Mouse (Mus musculus) thymus, postnatal 4 days (tissue): ENCODE data around the gene Pdk3.

Experiments used
- DNase-seq: peaks from one replicate; pipeline ENCODE4 v3.0.0; 2021

The Pdk3 gene

DNA sequence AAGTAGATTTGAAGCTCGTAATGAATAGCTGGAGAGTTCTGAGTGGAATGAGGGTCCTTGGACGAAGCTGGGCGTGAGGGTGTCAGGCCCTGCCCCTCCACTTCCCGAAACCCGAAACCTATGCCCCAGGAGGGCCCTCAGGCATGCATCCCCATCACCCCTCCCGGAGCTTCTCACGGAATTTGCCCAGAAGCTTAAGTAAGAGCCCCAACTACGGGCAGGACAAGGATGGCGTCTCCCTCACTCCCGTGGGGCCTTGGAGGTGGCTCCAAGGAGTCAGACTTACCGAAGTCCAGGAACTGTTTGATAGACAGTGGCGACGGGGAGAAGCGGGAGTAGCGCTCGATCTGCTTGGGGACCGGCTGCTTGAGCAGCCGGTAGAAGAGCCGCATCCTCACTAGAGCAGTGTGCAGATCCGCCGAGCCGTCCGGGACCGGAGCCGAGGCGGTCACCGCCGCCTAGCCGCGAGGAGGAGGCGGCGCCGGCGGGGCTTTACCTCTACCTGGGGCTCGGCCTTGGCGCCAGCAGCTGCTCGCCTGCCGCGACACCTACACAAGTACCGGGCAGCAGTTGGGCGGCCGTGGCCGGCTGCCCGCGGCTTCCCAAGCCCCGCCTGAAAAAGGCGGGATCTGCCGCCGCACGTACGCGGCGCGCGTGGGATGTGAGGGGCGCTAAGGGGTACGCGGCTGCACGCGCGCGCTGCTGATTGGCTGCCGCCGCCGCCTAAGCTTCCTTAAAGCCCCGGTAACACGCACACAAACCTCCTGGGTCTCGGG, at the start of gene Pdk3:
Gene Pdk3 (minus strand): TSS at position 641 of the 776 bp plus-strand sequence.
- peak; percentile 80 for DNase-seq

GRCm38 (mm10) chrX:93877634-93878016, 45.6 kb upstream of the Pdk3 start:
- no peak for DNase-seq

GRCm38 (mm10) chrX:93876981-93877633, 45.1 kb upstream of the Pdk3 start:
- no peak for DNase-seq

DNA sequence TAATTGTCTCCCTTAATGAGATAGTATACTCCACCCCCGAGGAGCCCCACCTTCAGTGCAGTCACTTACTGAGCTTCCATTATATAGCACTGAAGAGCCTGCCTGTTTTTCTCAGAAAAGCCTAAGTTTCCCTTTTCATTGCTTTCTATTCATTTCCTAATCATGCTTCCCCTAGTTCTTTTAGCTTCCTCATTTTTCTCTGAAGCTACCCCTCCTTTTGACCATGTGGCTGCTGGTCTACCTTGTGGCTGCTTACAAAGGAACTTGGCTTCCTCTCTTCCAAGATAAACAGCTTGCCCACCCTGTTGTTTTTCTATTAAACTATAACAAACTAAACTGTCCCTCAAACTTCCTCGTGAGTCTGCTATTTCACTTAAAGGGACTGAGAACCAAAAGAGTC, 31.4 kb upstream of the Pdk3 start:
- DNase-seq = no peak

- DNase-seq = no peak
Observed at GRCm38 (mm10) chrX:93862525-93863086, 30.6 kb upstream of the Pdk3 start.

GRCm38 (mm10) chrX:93857756-93858155, 25.8 kb upstream of the Pdk3 start:
- DNase-seq = no peak

DNA sequence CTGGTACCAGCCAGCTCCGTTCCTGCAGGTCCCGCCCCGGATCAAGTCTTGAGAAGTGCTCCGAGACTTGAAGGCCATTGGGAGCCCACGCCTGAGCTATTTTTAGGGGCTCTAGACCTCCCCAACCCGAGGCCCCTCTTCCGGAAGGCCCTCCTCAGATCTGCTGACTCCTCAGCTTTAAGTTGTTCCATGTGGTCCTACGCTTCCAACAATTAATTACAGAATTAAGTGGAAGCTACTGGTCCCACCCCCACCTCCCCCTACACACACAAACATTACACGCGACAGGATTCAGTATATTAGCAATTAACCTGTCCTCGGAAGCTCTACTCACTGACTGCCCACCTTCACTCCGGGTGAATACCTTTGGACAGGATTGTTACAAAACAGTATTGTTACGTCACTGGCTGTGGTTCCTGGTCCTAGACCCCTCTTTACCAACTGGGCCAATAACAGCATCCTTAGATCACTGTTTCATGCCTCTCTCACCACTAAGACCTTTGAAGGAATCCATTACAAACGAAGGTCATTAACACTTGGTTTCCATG, 410 bp upstream of the Pdk3 start:
- DNase-seq = no peak

DNA sequence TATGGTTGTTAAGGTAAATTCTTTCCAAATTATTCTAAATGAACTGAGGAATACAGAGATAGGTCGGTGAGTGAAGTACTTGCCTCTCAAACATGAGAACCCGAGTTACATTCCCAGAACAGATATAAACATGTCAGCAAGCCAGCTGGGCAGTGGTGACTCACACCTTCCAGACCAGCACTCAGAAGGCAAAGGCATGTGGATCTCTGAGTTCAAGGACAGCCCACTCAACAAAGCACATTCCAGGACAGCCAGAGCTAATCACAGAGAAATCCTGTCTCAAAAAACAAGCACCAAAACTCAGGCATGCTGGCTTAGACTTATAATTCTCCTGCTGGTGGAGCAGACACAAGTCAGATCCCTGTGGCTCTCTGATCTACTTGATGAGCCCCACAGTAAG, 6.2 kb downstream of the Pdk3 start:
- DNase-seq = no peak

- no peak for DNase-seq
Observed at GRCm38 (mm10) chrX:93808040-93808439, 24.0 kb downstream of the Pdk3 start.

DNA sequence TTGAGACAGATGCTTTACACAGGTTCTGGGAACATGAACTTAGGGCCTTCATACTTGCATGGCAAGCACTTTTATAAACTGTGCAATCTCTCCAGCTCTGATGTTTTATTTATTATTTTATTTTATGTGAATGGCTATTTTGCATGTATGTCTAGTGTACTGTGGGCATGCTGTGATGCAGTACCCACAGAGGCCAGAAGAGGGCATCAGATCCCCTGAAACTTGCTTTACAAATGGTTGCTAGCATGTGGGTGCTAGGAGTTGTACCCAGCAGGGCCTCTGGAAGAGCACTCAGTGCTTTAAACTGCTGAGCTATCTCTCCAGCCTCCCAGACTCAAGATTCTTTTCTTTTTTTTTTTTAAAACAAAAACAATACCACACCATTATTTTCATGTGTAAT, 38.8 kb downstream of the Pdk3 start:
- DNase-seq = peak; percentile 70

GRCm38 (mm10) chrX:93789562-93789961, 42.4 kb downstream of the Pdk3 start:
- no peak for DNase-seq

DNA sequence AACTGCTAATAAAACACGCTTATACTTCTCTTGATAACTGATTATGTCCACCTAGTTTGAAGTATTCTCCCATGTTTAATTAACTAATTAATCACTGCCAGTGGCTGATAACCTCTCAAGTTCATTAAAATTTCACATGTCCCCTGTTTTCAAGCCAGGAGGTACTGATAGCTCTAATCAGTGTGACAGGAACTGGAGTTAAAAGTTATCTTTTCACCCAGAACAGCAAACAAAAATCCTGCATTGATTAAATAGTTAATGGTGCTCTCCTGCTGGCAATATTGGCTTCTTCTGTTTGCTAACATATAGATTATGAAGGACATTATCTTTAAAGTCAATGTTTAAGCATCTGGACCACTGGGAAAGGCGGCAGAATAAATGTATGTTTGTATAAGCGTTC, 71.2 kb downstream of the Pdk3 start:
- DNase-seq = no peak

DNA sequence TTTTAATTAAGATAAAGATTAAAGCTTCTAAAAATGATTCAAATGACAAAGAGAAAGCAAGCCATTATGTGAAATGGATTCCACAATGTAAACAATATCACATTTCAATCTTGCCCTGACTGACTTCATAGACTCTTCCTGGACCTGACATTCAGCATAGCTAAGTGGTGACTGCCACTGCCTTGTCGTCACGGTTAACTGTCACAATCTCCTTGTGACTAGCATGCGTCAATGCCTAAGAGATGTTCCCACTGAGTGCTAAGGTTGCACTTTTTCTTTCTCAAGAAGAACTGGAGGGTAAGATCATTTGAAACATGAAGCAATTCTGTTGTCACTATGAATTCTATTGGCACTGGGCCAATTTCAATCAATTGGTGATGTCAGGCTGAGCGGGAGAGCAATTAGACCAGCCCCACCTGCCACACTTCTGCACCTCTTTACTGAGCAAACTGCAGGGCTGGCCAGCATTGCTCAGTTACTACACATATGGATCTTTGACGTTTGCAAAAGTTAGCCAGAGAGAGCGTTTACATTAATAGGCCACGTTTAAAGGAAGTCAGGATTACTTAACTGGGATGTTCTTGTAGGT, 75.0 kb downstream of the Pdk3 start:
- DNase-seq = no peak

GRCm38 (mm10) chrX:93755210-93755842, 76.7 kb downstream of the Pdk3 start:
- no peak for DNase-seq

DNA sequence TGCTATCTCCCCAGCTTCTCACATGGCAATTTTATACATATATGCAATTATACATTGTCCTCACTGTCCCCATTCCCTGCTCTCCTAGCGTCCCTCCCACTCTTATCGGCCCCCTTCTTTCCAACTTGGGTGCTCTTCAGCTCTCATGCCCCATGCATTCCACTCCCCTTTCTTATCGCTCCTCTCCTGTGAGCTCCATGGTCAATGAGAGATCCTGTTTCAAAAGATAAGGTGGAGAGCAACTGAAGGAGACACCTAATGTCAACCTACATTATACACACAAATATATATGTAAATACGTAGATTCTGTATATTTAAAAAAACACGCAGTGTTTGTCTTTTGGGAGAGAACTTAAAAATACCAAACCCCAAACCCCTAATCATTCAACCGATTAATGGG, 81.4 kb downstream of the Pdk3 start:
- no peak for DNase-seq

- DNase-seq = no peak
Observed at GRCm38 (mm10) chrX:93749165-93749564, 82.8 kb downstream of the Pdk3 start.

- DNase-seq = no peak
Observed at GRCm38 (mm10) chrX:93732975-93733748, 98.8 kb downstream of the Pdk3 start.

DNA sequence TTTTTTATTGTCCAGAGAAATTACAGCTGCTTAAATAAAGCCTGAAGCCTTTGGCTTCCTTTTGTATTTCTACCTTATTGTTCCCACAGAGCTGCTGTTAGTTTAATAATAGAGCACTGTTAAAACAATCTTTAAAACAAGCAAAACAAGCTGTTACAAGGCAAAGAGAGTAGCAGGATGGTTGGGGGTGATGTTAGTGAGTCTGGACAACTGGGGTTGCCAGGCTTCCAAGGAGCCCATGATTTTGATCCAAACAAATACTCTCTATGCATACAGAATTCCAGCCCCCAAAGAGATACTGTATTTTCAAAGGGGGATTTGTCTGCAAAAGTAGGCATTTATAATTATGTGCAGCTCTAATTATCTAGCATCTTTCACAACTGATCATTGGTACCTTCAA, 99.6 kb downstream of the Pdk3 start:
- no peak for DNase-seq

DNA sequence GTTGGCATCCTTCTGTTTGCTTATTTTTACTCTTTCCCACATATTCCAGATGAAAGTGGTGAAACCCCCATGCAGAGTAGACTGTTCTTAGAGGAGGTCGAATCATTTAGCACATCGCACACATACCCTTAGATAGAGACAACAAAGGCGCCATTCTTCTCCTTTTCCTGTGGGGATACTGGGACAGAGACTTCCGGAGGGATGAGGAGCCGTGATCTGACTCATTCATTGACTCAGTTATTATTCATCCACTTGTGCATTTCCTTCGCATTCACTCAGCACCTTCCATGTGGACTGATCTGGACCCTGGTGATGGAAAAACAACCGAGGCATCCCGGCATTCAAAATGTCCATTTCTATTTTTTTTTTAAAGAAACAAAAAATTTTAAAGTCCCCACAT, 101.1 kb downstream of the Pdk3 start:
- no peak for DNase-seq

GRCm38 (mm10) chrX:93729529-93729928, 102.5 kb downstream of the Pdk3 start:
- no peak for DNase-seq
